Mouse (Mus musculus) stomach, postnatal 0 days (tissue): Measurements from ENCODE around the gene Rdh7.

Experiments
- CTCF ChIP-seq: IDR thresholded peaks from 2 replicates; pipeline ENCODE4 v1.5.1; 2016; ENCODE audit warnings: antibody characterized with exemption, low read depth, mild to moderate bottlenecking, moderate library complexity
- EP300 ChIP-seq: optimal IDR thresholded peaks from 2 replicates; pipeline ENCODE3; 2016; ENCODE audit warnings: antibody characterized with exemption

GRCm38 (mm10) chr10:127896705-127897104 is 8.1 kb upstream of the Rdh7 start:
- no peak for TF ChIP-seq CTCF
- TF ChIP-seq EP300 = no peak
